Mouse (Mus musculus) adrenal gland, postnatal 36 days (tissue): Measurements from ENCODE around the gene Musk. TPM values are rescaled to one million over a fixed set of nuclear protein-coding genes. Genes with fewer than 3 reads are reported as not detected.
A peak's percentile ranks its signal among the peaks of the same experiment; 100 is the strongest.

ENCODE experiments used
- DNase-seq, 2 experiments: peaks; one replicate each; pipeline ENCODE4 v3.0.0; 2021; ENCODE audit warnings: mixed read lengths in 1 of 2
- total RNA-seq, 2 experiments: library from RNA; stranded (reverse); gene quantifications; 2 replicates each; pipeline ENCODE4 v1.2.3; 2021

Musk gene
- total RNA-seq, 2 experiments from 2014 or later, result 0.49 to 0.60 TPM

DNA sequence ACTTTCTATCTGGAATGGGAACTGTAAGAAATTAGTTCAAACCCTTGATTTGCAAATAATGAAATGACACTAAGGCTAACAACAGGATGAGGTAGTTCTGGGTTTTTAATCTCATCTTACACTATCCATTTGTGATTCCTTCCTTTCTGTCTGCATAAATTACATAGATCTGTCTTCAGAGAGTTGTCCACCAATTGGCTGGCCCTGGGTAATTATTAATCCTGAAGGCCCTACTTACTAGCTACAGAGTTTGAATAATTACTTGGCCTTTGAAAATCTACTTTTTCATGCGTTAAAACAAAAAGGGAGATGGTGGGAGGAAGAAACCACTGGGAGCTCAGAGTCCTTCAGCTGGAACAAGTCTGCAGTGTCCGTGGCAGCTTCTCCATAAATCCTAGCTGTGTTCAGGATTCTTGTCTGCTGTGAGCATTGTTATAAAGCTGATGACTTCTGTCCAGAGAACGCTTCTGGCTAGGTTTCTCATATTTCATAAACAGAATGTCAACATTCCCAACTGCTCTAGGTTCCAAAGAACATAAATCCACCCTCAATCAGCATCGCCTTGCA is 29.3 kb downstream of the Musk start:
- DNase-seq, result no peak

DNA sequence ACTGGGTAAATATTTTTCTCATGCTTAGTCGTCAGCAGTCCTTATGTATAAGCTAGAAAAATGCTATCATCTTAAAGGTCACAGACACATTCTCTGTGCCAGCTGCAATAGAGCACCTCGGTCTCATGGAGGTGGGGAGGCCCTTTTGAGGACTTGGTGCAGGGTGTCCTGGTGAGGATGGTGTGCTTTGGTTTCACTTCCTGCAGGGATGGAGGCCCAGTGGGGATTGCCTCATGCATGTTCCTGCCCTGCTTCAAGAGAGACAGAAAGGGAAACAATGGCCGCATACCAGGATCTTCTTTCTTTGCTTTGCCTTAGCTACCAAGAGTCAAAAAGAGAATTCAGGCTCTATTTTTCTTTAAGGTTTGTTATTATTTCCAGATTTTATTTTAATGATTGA is 31.8 kb downstream of the Musk start:
- DNase-seq, result no peak

- no peak for DNase-seq
Observed at GRCm38 (mm10) chr4:58320293-58320692, 34.5 kb downstream of the Musk start.

- DNase-seq, result no peak
Observed at GRCm38 (mm10) chr4:58326746-58327145, 41.0 kb downstream of the Musk start.

GRCm38 (mm10) chr4:58328231-58328630 is 42.5 kb downstream of the Musk start:
- no peak for DNase-seq

DNA sequence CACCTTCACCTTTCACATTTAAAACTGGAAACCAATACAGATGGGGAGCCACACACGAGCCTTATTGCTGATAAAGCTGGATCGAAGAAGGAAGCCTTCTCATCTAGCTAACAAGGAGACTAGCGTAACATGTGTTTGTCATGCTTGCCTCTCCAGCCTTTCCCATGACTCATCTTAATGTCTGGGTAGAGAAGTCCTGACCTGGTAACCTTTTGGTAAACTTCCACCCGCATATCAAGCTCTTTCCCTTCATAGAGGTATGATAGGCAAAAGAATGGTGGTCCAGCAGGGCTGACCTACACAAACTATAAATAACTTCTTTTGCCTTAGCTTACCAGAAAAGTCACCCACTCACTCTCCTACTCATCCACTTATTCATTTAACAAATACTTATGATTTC is 44.3 kb downstream of the Musk start:
- DNase-seq, result no peak

GRCm38 (mm10) chr4:58330864-58331638 is 45.3 kb downstream of the Musk start:
- DNase-seq, result no peak

GRCm38 (mm10) chr4:58332394-58332793 is 46.6 kb downstream of the Musk start:
- DNase-seq, result no peak

DNA sequence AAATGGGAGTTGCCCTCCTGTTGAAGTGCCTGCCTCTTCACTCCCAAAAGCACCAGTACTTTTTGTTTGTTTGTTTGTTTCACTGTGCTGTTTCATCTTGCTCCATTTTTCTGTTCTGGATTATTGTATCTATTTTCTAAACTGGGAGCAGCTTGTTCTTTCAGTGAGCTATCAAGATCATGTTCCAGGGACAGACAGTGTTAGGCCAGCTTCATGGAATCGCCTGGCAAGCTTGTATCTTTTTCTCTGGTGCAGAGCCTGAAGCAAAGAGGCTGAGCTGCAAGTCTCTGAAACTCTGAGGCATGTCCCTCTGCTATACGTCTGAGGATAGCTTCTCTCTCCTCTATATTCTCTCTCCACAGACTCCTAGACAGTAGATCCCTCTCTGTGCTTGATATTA is 50.5 kb downstream of the Musk start:
- DNase-seq, result no peak

DNA sequence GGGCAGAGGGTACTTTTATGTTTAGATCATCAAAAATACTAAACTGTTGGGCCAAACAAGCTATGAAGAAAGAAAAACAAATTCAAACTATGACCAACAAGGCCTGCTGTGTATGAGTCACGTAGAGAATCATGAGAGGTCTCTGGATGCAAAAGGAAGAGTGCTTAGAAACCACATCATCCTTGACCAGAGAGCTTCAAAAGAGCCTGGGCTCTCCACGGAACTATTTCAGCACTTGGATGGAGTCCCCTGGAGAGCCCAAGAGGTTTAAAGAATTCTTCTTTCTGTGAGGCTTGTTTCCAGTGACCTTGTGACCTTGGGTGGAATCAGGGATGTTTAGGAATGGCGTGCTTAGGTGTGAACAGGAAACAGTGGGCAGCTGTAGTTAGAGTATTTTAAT is 53.5 kb downstream of the Musk start:
- no peak for DNase-seq

- DNase-seq, result no peak
Observed at GRCm38 (mm10) chr4:58350206-58350605, 64.4 kb downstream of the Musk start.

GRCm38 (mm10) chr4:58351165-58351564 is 65.4 kb downstream of the Musk start:
- DNase-seq, result no peak

- DNase-seq, result no peak
Observed at GRCm38 (mm10) chr4:58351590-58351989, 65.8 kb downstream of the Musk start.

GRCm38 (mm10) chr4:58358996-58359395 is 73.2 kb downstream of the Musk start:
- no peak for DNase-seq

DNA sequence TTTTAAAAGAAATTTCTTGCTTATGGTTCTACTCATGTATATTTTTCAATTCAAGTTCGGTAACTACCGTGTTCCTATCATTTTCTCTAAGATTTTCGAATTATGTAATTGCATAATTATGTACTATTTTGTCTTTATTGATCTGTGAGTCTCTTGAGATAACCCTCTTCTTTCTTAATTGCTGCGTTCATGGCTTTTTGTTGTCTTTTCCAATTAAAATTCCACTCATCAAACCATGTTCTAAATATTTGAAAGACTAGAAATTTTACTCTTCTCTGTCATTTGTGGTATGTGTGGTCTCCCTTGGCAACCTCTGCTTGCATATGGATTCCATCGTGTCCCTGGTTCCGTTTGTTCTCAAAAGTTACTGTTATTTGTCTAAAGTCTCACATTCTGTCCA is 79.6 kb downstream of the Musk start:
- DNase-seq, result no peak

DNA sequence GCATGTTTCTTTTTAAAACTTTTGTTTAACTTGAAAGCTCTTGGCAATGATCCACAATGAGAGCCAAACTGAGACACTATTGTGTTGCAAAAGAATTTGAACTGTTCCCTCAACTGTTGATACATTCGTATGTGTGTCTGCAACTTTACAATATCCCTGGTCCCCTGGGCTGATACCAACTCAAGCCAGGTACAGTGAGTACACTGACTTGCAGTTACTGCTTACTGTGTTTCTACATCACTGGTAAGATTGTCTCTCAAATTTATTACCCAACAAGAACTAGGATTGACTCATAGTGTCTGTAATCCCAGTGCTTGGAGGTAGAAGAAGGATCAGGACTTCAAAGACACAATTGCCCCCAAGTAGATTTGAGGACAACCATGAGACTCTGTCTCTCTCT is 85.3 kb downstream of the Musk start:
- no peak for DNase-seq

DNA sequence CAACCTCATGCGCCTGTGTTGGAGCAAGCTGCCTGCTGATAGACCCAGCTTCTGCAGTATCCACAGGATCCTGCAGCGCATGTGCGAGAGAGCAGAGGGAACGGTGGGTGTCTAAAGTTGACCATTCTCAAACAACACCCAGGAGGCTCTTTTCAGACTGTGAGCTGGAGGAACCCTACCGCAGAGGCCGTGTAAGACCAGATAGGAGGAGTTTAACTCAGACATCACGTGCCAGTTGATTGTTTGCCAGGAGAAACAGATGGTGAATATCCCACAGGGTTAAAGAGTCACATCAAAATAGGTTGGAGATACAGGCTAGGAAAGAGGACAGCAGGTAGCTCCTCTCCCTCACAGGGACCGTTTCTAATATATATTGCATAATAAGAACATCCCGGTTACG is 87.8 kb downstream of the Musk start:
- no peak for DNase-seq

DNA sequence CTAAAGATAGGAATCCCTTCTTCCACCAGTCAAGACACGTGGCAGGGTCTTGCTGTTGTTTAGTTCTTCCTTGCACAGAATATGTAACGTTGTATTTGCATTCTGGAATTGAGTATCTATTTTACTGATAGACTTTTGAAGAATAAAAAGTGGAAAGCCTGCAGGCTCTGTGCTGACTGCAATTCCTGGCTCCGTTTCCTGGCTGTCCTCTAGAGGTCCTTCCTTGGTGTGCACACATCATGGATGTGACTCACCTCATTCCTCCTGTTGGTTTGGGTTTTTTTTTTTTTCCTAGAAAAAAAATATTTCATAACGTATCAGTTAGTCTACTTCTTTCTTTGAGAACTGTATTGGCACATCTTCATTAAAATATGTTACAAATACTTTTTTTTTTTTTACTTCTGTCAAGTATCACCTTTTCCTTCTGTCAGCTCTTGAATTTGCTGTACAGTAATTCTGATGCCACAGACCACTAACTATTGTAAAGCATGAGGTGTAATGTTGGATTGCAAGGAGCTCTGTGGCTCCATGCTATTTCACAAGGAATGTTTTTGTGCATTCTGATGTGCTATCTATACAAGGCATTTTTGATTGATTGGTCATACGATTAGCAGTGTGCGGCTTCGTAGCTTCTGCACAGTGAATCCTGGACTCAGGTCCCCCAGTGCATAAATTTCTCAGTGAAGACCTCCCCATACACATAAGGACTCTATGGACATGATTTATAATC is 88.5 kb downstream of the Musk start:
- DNase-seq, result peak; percentile 83

DNA sequence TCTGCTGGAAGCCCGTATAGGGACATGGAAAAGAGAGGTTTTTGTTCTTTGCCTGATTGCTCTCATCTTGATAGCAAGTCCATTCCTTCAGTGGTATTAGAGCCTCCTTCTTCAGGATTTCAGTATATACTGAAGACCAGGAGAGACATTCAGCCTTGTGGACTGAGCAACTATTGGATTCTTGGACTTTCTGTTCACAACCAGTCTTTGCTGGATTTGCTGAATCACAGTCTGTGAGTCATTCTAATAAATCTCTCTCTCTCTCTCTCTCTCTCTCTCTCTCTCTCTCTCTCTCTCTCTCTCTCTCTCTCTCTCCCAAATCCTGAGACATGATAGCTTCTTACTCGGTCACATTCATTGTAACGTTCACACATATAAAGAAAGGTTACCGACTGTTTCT is 93.4 kb downstream of the Musk start:
- no peak for DNase-seq

- peak; percentile 18 to 21 for DNase-seq
Observed at GRCm38 (mm10) chr4:58400861-58401341, 115.1 kb downstream of the Musk start.

DNA sequence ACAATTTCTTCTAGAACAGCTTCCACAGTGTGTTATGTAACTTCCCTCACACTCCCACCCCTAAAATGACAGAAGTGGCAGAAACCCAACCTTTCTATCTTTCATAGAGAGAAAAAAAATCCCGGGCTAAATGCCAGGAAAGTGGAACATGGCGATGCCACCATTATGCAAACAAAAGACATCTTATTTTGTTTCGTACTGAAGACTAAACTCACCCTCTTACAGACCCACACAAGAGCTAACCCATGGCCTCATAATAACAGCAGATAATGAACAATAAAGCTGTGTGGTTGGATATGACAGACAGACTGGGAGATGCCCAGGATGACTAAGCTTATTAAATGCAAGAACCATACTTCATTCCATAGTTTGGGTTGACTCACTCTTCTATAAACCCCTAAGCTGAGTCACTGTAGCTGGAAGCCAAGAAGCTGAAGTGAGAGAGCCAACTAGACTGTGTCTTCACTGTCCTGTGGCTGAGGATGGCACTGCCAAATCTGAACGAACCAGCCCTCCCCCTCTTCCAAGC is 116.3 kb downstream of the Musk start:
- peak; percentile 31 to 33 for DNase-seq

- DNase-seq, result peak in 1 of 2 experiments; percentile 28
Observed at GRCm38 (mm10) chr4:58413188-58414185, 127.7 kb downstream of the Musk start.
